Mouse (Mus musculus): Measurements from ENCODE around the gene Ddx4. TPM values are rescaled to one million over a fixed set of nuclear protein-coding genes. Genes with fewer than 3 reads are reported as not detected.
"Not testable (repeated sequence)": the region's sequence is repeated elsewhere in the genome, so short reads cannot be mapped to it uniquely, and the experiment has no call there.

Ddx4 gene
- polyA plus RNA-seq, 1 experiment from 2014 or later: 0.99 TPM

DNA sequence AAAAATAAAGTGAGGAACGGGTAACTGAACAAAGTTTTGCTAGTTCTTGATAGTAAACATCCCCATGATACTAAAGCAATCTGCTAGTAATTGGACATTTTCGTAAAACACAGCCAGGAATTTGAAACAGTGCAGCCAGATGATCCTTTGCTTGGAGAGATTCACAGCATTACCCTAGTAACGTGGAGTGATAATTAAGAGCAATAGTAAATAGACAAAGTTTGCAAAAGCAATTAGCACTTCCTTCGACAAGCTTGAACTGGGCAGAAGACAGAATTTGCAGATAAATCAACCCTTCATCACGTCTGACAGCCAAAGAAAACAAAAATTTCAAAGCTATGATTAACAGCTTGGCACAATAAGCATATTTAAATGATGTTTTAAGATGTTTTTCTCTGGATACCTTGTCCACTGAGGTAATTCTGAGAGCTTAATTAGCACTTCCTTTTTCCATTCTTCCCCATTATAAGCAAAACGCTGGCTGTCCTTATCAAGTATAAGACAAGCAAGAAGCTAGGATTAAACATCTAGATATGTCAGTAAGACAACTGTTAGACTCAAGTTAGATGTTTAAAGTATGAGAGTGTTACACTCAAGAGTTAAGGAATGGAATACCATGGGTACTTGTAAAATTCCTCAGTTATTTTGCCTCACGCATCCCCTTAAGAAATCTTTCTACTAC, 67.6 kb downstream of the Ddx4 start:
- no peaks in the 10 kb centered on the region for H3K27me3 ChIP-seq (replicated peaks; ENCODE audit: control insufficient read depth, insufficient read depth, low read length)
- H3K36me3 ChIP-seq (ENCODE audit: control insufficient read depth, insufficient read depth, low read length): no peaks in the 10 kb centered on the region
- no peak overlapping the region for H3K4me2 ChIP-seq (ENCODE audit: low read depth, low read length)
- DNase-seq (ENCODE audit: low spot score) (no peak), ATAC-seq (ENCODE audit: low read depth) (no peak)
- no peaks in the 10 kb centered on the region for H3K9me3 ChIP-seq (ENCODE audit: control insufficient read depth, low read length)
- H3K27ac ChIP-seq (replicated peaks; ENCODE audit: low read depth, low read length): no peak overlapping the region
- no peak overlapping the region for H3K9ac ChIP-seq (ENCODE audit: low read depth, low read length)
- no peaks in the 10 kb centered on the region; the same call in 1 of the 2 replicates for H3K4me1 ChIP-seq (ENCODE audit: control insufficient read depth, insufficient read depth, low read length)
- 34% methylated on average over 7 of the region's 7 CpGs for WGBS
- H3K4me3 ChIP-seq (ENCODE audit: low read depth, low read length): no peak overlapping the region

- Histone ChIP-seq H3K4me2 (ENCODE audit: low read depth, low read length) (no peak overlapping the region), H3K27me3 (replicated peaks; ENCODE audit: control insufficient read depth, insufficient read depth, low read length) (no peaks in the 10 kb centered on the region), H3K9me3 (ENCODE audit: control insufficient read depth, low read length) (no peaks in the 10 kb centered on the region), H3K27ac (replicated peaks; ENCODE audit: low read depth, low read length) (no peak overlapping the region), H3K9ac (ENCODE audit: low read depth, low read length) (no peak overlapping the region), H3K4me3 (ENCODE audit: low read depth, low read length) (no peak overlapping the region), H3K4me1 (ENCODE audit: control insufficient read depth, insufficient read depth, low read length) (no peaks in the 10 kb centered on the region; the same call in 1 of the 2 replicates), H3K36me3 (ENCODE audit: control insufficient read depth, insufficient read depth, low read length) (no peaks in the 10 kb centered on the region)
- no peak for DNase-seq (ENCODE audit: low spot score)
- 81% methylated on average over 8 of the region's 8 CpGs for WGBS
- no peak for ATAC-seq (ENCODE audit: low read depth)
Observed at GRCm38 (mm10) chr13:112582291-112582690, 70.0 kb downstream of the Ddx4 start.

GRCm38 (mm10) chr13:112581796-112582195, 70.5 kb downstream of the Ddx4 start:
- 77% methylated on average over 3 of the region's 3 CpGs for WGBS

DNA sequence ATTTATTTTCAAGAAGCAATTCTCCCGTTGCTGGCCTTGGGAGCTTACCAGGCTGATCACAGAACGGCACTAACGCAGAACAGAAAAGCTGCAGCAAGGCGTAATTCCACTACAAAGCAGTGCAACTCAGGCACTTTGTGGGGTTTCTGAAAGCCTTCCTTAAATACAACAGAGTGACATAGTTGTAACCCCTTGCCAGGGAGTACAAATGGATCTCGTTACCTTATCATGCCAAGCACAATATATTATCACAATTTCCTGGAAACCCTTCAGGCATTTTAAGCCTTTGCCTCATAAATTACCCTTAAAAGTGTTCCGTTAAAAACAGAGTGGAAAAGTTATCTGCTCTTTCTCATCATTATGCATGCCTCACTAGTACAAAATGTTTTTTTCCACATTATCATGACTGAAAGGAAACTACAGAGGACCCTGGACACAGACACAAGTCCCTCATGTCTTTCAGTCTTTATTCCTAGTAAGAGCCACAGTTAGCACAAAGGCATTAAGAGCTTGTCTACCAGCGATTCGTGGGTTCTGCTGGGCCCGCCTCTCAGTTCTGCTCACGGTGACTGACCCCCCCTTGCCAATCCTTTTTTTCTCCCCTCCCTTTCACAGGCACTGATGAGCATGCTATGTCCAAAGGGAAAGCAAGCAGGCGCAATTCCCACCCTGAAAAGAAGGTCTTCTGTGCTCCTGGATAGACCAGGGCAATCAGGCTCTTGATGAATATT, 71.5 kb downstream of the Ddx4 start:
- Histone ChIP-seq H3K4me3 (ENCODE audit: low read depth, low read length) (no peak overlapping the region), H3K4me1 (ENCODE audit: control insufficient read depth, insufficient read depth, low read length) (no peaks in the 10 kb centered on the region; the same call in 1 of the 2 replicates), H3K36me3 (ENCODE audit: control insufficient read depth, insufficient read depth, low read length) (no peaks in the 10 kb centered on the region), H3K27me3 (replicated peaks; ENCODE audit: control insufficient read depth, insufficient read depth, low read length) (no peaks in the 10 kb centered on the region), H3K9ac (ENCODE audit: low read depth, low read length) (no peak overlapping the region), H3K9me3 (ENCODE audit: control insufficient read depth, low read length) (no peaks in the 10 kb centered on the region), H3K4me2 (ENCODE audit: low read depth, low read length) (no peak overlapping the region), H3K27ac (replicated peaks; ENCODE audit: low read depth, low read length) (no peak overlapping the region)
- peak; percentile 44 for DNase-seq (ENCODE audit: low spot score)
- WGBS: 36% methylated on average over 11 of the region's 11 CpGs
- no peak for ATAC-seq (ENCODE audit: low read depth)

More at GRCm38 (mm10) chr13:112581796-112582195, 70.5 kb downstream of the Ddx4 start:
- Histone ChIP-seq H3K9ac (ENCODE audit: low read depth, low read length) (no peak overlapping the region), H3K4me1 (ENCODE audit: control insufficient read depth, insufficient read depth, low read length) (no peaks in the 10 kb centered on the region; the same call in 1 of the 2 replicates), H3K36me3 (ENCODE audit: control insufficient read depth, insufficient read depth, low read length) (no peaks in the 10 kb centered on the region), H3K27ac (replicated peaks; ENCODE audit: low read depth, low read length) (no peak overlapping the region), H3K9me3 (ENCODE audit: control insufficient read depth, low read length) (no peaks in the 10 kb centered on the region), H3K4me3 (ENCODE audit: low read depth, low read length) (no peak overlapping the region), H3K4me2 (ENCODE audit: low read depth, low read length) (no peak overlapping the region), H3K27me3 (replicated peaks; ENCODE audit: control insufficient read depth, insufficient read depth, low read length) (no peaks in the 10 kb centered on the region)
- ATAC-seq (ENCODE audit: low read depth): no peak
- no peak for DNase-seq (ENCODE audit: low spot score)

DNA sequence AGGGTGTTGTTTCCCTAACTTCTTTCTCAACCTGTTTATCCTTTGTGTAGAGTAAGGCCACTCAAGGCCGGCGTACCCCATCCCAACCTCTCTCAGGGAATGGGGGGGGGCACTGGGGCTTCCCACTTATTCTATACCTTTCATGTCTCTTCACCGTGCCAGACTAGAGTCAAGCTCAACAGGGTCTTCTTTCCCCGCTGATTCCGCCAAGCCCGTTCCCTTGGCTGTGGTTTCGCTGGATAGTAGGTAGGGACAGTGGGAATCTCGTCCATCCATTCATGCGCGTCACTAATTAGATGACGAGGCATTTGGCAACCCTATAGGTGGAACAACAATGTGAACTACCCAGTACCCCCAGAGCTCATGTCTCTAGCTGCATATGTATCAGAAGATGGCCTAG, 74.2 kb downstream of the Ddx4 start:
- H3K9ac ChIP-seq (ENCODE audit: low read depth, low read length); H3K4me1 ChIP-seq (ENCODE audit: control insufficient read depth, insufficient read depth, low read length); H3K4me2 ChIP-seq (ENCODE audit: low read depth, low read length); H3K27ac ChIP-seq (replicated peaks; ENCODE audit: low read depth, low read length); ATAC-seq (ENCODE audit: low read depth); DNase-seq (ENCODE audit: low spot score); H3K27me3 ChIP-seq (replicated peaks; ENCODE audit: control insufficient read depth, insufficient read depth, low read length); H3K4me3 ChIP-seq (ENCODE audit: low read depth, low read length); H3K9me3 ChIP-seq (ENCODE audit: control insufficient read depth, low read length); H3K36me3 ChIP-seq (ENCODE audit: control insufficient read depth, insufficient read depth, low read length): not testable (repeated sequence)
- WGBS: 77% methylated on average over 11 of the region's 11 CpGs

DNA sequence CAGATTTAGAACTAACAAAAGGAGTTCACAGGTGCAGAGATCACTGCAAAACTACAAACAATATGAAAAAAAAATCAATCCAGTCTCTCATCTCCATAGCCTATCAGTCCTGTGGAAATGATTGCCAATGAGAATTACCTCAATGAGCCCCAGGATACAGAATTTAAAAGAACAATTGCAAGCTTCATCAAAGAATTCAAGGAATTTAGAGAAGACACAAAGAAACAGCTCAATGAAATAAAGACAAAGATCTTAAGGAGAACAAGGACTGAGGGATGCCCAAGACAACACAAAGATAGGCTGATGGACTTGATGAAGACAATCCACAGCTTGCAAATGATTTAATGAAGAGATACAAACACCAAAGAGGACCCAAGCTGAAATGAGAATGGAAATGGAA, 78.5 kb downstream of the Ddx4 start:
- H3K9ac ChIP-seq (ENCODE audit: low read depth, low read length): no peak overlapping the region
- no peaks in the 10 kb centered on the region for H3K9me3 ChIP-seq (ENCODE audit: control insufficient read depth, low read length)
- no peaks in the 10 kb centered on the region for H3K4me1 ChIP-seq (ENCODE audit: control insufficient read depth, insufficient read depth, low read length)
- no peak overlapping the region for H3K27ac ChIP-seq (replicated peaks; ENCODE audit: low read depth, low read length)
- H3K4me3 ChIP-seq (ENCODE audit: low read depth, low read length): no peak overlapping the region
- H3K27me3 ChIP-seq (replicated peaks; ENCODE audit: control insufficient read depth, insufficient read depth, low read length): no peaks in the 10 kb centered on the region
- no peak for ATAC-seq (ENCODE audit: low read depth)
- H3K4me2 ChIP-seq (ENCODE audit: low read depth, low read length): no peak overlapping the region
- H3K36me3 ChIP-seq (ENCODE audit: control insufficient read depth, insufficient read depth, low read length): no peaks in the 10 kb centered on the region
- no peak for DNase-seq (ENCODE audit: low spot score)

GRCm38 (mm10) chr13:112570768-112571167, 81.5 kb downstream of the Ddx4 start:
- ATAC-seq (ENCODE audit: low read depth) (no peak), DNase-seq (ENCODE audit: low spot score) (no peak)
- Histone ChIP-seq H3K4me1 (ENCODE audit: control insufficient read depth, insufficient read depth, low read length) (no peaks in the 10 kb centered on the region), H3K4me3 (ENCODE audit: low read depth, low read length) (no peak overlapping the region), H3K9me3 (ENCODE audit: control insufficient read depth, low read length) (no peaks in the 10 kb centered on the region), H3K27me3 (replicated peaks; ENCODE audit: control insufficient read depth, insufficient read depth, low read length) (no peaks in the 10 kb centered on the region), H3K36me3 (ENCODE audit: control insufficient read depth, insufficient read depth, low read length) (no peaks in the 10 kb centered on the region), H3K9ac (ENCODE audit: low read depth, low read length) (no peak overlapping the region), H3K27ac (replicated peaks; ENCODE audit: low read depth, low read length) (no peak overlapping the region), H3K4me2 (ENCODE audit: low read depth, low read length) (no peak overlapping the region)
- 72% methylated on average over 5 of the region's 5 CpGs for WGBS

- H3K9me3 ChIP-seq (ENCODE audit: control insufficient read depth, low read length): no peaks in the 10 kb centered on the region
- H3K4me3 ChIP-seq (ENCODE audit: low read depth, low read length): no peak overlapping the region
- WGBS: 60% methylated on average over 4 of the region's 4 CpGs
- no peaks in the 10 kb centered on the region for H3K36me3 ChIP-seq (ENCODE audit: control insufficient read depth, insufficient read depth, low read length)
- DNase-seq (ENCODE audit: low spot score) (no peak), ATAC-seq (ENCODE audit: low read depth) (no peak)
- H3K4me1 ChIP-seq (ENCODE audit: control insufficient read depth, insufficient read depth, low read length): no peaks in the 10 kb centered on the region
- H3K27ac ChIP-seq (replicated peaks; ENCODE audit: low read depth, low read length): no peak overlapping the region
- H3K27me3 ChIP-seq (replicated peaks; ENCODE audit: control insufficient read depth, insufficient read depth, low read length): no peaks in the 10 kb centered on the region
- H3K9ac ChIP-seq (ENCODE audit: low read depth, low read length): no peak overlapping the region
- H3K4me2 ChIP-seq (ENCODE audit: low read depth, low read length): no peak overlapping the region
Observed at GRCm38 (mm10) chr13:112569606-112570005, 82.7 kb downstream of the Ddx4 start.

Measured in embryonic facial prominence, embryonic 14.5 days (tissue).